Mouse (Mus musculus): ENCODE data around the gene Trim66. TPM values are rescaled to one million over a fixed set of nuclear protein-coding genes. Genes with fewer than 3 reads are reported as not detected.

The Trim66 gene
- polyA plus RNA-seq, 2 experiments, result 0.03 TPM

DNA sequence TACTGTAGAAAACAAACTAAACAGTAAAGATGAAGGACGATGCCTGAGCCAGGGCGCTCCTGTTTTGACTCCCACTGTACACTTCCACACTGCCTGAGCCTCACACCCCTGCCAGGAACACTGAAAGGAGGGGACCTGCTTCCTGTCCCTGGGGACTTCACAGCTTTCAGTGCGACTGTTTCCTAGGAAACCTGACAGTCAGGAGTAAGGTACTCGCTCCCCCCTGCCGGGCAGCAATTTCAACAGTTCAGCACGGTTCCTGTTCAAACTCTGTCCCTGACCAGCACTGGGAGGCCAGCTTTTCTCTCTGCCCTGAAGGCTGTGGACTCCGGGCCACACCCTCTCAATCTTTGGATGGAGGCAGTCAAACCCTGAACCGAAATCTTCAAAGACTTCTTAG is 815 bp downstream of the Trim66 start:
- ATAC-seq (ENCODE audit: insufficient read depth) (no peak), DNase-seq (ENCODE audit: low read depth in 3 of 3, low spot score in 3 of 3) (no peak)
- Histone ChIP-seq H3K4me2 (ENCODE audit: low read depth) (no peak overlapping the region), H3K9me3 (ENCODE audit: control insufficient read depth, low read length) (no peaks in the 10 kb centered on the region), H3K27ac (no peak overlapping the region), H3K36me3 (replicated peaks; ENCODE audit: control insufficient read depth, insufficient read depth, low read depth) (no peaks in the 10 kb centered on the region), H3K4me3 (ENCODE audit: insufficient read depth in 1 of 2, low read depth in 2 of 2, low read length in 2 of 2) (no peak overlapping the region), H3K9ac (replicated peaks) (no peak overlapping the region), H3K27me3 (ENCODE audit: control insufficient read depth, insufficient read depth, low read length) (no peaks in the 10 kb centered on the region), H3K4me1 (replicated peaks; ENCODE audit: control insufficient read depth in 2 of 2, insufficient read depth in 2 of 2, low read length in 1 of 2) (peaks cover 13 to 15% of the 10 kb centered on the region in 2 experiments)
- no peak for TF ChIP-seq EP300 (IDR thresholded peaks at IDR 0.05; ENCODE audit: low read depth)
- TF ChIP-seq CTCF (IDR thresholded peaks at IDR 0.05; ENCODE audit: low read depth), result no peak
- WGBS (ENCODE audit: insufficient replicate concordance), result 23% methylated on average over 8 of the region's 8 CpGs

- no peak for TF ChIP-seq EP300 (IDR thresholded peaks at IDR 0.05; ENCODE audit: low read depth)
- WGBS (ENCODE audit: insufficient replicate concordance), result 52% methylated on average over 4 of the region's 4 CpGs
- H3K4me3 ChIP-seq (ENCODE audit: insufficient read depth in 1 of 2, low read depth in 2 of 2, low read length in 2 of 2), result no peak overlapping the region
- ATAC-seq (ENCODE audit: insufficient read depth), result no peak
- no peaks in the 10 kb centered on the region for H3K27me3 ChIP-seq (ENCODE audit: control insufficient read depth, insufficient read depth, low read length)
- no peak for DNase-seq (ENCODE audit: low read depth in 3 of 3, low spot score in 3 of 3)
- H3K4me2 ChIP-seq (ENCODE audit: low read depth), result no peak overlapping the region
- no peak overlapping the region for H3K9ac ChIP-seq (replicated peaks)
- no peaks in the 10 kb centered on the region for H3K9me3 ChIP-seq (ENCODE audit: control insufficient read depth, low read length)
- H3K36me3 ChIP-seq (replicated peaks; ENCODE audit: control insufficient read depth, insufficient read depth, low read depth), result no peaks in the 10 kb centered on the region
- no peak overlapping the region for H3K27ac ChIP-seq
- no peaks in the 10 kb centered on the region for H3K4me1 ChIP-seq (replicated peaks; ENCODE audit: control insufficient read depth in 2 of 2, insufficient read depth in 2 of 2, low read length in 1 of 2)
These were observed 10.4 kb downstream of the Trim66 start for GRCm38 (mm10) chr7:109497507-109497906.

GRCm38 (mm10) chr7:109493319-109494316 is 14.3 kb downstream of the Trim66 start:
- DNase-seq (ENCODE audit: low read depth in 3 of 3, low spot score in 3 of 3) (no peak), ATAC-seq (ENCODE audit: insufficient read depth) (no peak)
- TF ChIP-seq CTCF (IDR thresholded peaks at IDR 0.05; ENCODE audit: low read depth) (no peak), EP300 (IDR thresholded peaks at IDR 0.05; ENCODE audit: low read depth) (no peak)
- Histone ChIP-seq H3K4me2 (ENCODE audit: low read depth) (no peak overlapping the region), H3K36me3 (replicated peaks; ENCODE audit: control insufficient read depth, insufficient read depth, low read depth) (no peaks in the 10 kb centered on the region), H3K9me3 (ENCODE audit: control insufficient read depth, low read length) (no peaks in the 10 kb centered on the region), H3K27me3 (ENCODE audit: control insufficient read depth, insufficient read depth, low read length) (no peaks in the 10 kb centered on the region), H3K4me3 (ENCODE audit: insufficient read depth in 1 of 2, low read depth in 2 of 2, low read length in 2 of 2) (no peak overlapping the region), H3K27ac (no peak overlapping the region), H3K4me1 (replicated peaks; ENCODE audit: control insufficient read depth in 2 of 2, insufficient read depth in 2 of 2, low read length in 1 of 2) (no peaks in the 10 kb centered on the region), H3K9ac (replicated peaks) (no peak overlapping the region)
- WGBS (ENCODE audit: insufficient replicate concordance), result 27% methylated on average over 21 of the region's 21 CpGs

DNA sequence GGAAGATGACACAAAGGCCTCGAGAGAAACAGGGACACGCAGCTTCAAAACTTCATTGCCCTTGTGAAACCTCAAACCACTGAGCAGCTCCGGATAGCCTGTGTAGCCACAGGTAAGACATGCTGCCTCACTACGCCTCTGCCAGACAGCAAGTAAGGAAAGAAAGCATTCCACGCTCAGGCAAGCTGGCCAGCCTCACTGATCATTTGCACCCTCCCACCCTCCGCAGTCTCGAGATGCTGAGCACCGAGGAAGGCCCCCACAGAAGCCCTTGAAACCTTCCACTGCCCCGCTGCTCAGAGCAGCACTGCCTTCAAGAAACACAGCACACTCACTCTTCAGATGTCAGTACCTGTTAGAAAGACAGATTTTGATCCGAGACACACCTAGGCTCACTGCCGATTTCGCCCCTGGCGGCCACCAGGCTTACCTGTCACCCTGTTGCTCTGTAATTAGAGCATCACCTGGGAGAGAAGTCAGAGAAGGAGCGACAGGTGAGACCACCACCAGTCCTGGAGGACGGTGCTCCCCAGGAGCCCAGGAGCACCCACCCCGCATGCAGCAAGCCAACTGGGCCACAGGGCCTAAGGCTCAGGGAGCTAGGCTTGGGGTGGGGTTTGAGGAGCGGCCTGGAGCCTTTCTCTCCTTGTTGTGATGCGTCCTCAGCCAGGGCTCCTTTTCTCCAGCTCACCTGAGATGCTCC is 15.2 kb downstream of the Trim66 start:
- no peak for ATAC-seq (ENCODE audit: insufficient read depth)
- H3K4me1 ChIP-seq (replicated peaks; ENCODE audit: control insufficient read depth in 2 of 2, insufficient read depth in 2 of 2, low read length in 1 of 2), result no peaks in the 10 kb centered on the region
- no peak overlapping the region for H3K9ac ChIP-seq (replicated peaks)
- H3K9me3 ChIP-seq (ENCODE audit: control insufficient read depth, low read length), result no peaks in the 10 kb centered on the region
- WGBS (ENCODE audit: insufficient replicate concordance), result 48% methylated on average over 18 of the region's 18 CpGs
- DNase-seq (ENCODE audit: low read depth in 3 of 3, low spot score in 3 of 3), result no peak
- H3K27me3 ChIP-seq (ENCODE audit: control insufficient read depth, insufficient read depth, low read length), result no peaks in the 10 kb centered on the region
- no peak for TF ChIP-seq CTCF (IDR thresholded peaks at IDR 0.05; ENCODE audit: low read depth)
- no peak for TF ChIP-seq EP300 (IDR thresholded peaks at IDR 0.05; ENCODE audit: low read depth)
- no peak overlapping the region for H3K4me2 ChIP-seq (ENCODE audit: low read depth)
- H3K36me3 ChIP-seq (replicated peaks; ENCODE audit: control insufficient read depth, insufficient read depth, low read depth), result no peaks in the 10 kb centered on the region
- H3K27ac ChIP-seq, result no peak overlapping the region
- H3K4me3 ChIP-seq (ENCODE audit: insufficient read depth in 1 of 2, low read depth in 2 of 2, low read length in 2 of 2), result no peak overlapping the region

- TF ChIP-seq EP300 (IDR thresholded peaks at IDR 0.05; ENCODE audit: low read depth) (no peak), CTCF (IDR thresholded peaks at IDR 0.05; ENCODE audit: low read depth) (no peak)
- DNase-seq (ENCODE audit: low read depth in 3 of 3, low spot score in 3 of 3), result no peak
- WGBS (ENCODE audit: insufficient replicate concordance), result 48% methylated on average over 5 of the region's 5 CpGs
These were observed 23.7 kb downstream of the Trim66 start for GRCm38 (mm10) chr7:109484221-109484620.

More at GRCm38 (mm10) chr7:109484221-109484620, 23.7 kb downstream of the Trim66 start:
- Histone ChIP-seq H3K4me3 (ENCODE audit: insufficient read depth in 1 of 2, low read depth in 2 of 2, low read length in 2 of 2) (no peak overlapping the region), H3K27me3 (ENCODE audit: control insufficient read depth, insufficient read depth, low read length) (no peaks in the 10 kb centered on the region), H3K27ac (no peak overlapping the region), H3K4me1 (replicated peaks; ENCODE audit: control insufficient read depth in 2 of 2, insufficient read depth in 2 of 2, low read length in 1 of 2) (no peaks in the 10 kb centered on the region), H3K9me3 (ENCODE audit: control insufficient read depth, low read length) (no peaks in the 10 kb centered on the region), H3K9ac (replicated peaks) (no peak overlapping the region), H3K4me2 (ENCODE audit: low read depth) (no peak overlapping the region), H3K36me3 (replicated peaks; ENCODE audit: control insufficient read depth, insufficient read depth, low read depth) (no peaks in the 10 kb centered on the region)
- ATAC-seq (ENCODE audit: insufficient read depth), result no peak
